Mouse (Mus musculus) CD8-positive naive resting alpha-beta T cell, adult 2 months (primary cell): Measurements from ENCODE around the gene Tbc1d9b.
A peak's percentile ranks its signal among the peaks of the same experiment; 100 is the strongest.
"Not testable (repeated sequence)": the region's sequence is repeated elsewhere in the genome, so short reads cannot be mapped to it uniquely, and the experiment has no call there.

ENCODE experiments used
- DNase-seq, 2 experiments: peaks; one replicate each; pipeline ENCODE4 v3.0.0; 2022; ENCODE audit warnings: low read depth in 2 of 2, low spot score in 2 of 2

Tbc1d9b gene

GRCm38 (mm10) chr11:50130811-50131766 lies at the start of gene Tbc1d9b:
Tbc1d9b (plus strand) TSS chr11:50131396.
- DNase-seq: peak; percentile 83 to 86

GRCm38 (mm10) chr11:50086211-50086610 lies 45.0 kb upstream of the Tbc1d9b start:
- no peak for DNase-seq

GRCm38 (mm10) chr11:50089840-50090239 lies 41.4 kb upstream of the Tbc1d9b start:
- DNase-seq: no peak

- no peak for DNase-seq
Measured at GRCm38 (mm10) chr11:50090982-50091675, 40.1 kb upstream of the Tbc1d9b start.

GRCm38 (mm10) chr11:50091681-50092080 lies 39.5 kb upstream of the Tbc1d9b start:
- no peak for DNase-seq

- DNase-seq: no peak
Measured at GRCm38 (mm10) chr11:50095661-50096060, 35.5 kb upstream of the Tbc1d9b start.

- no peak for DNase-seq
Measured at GRCm38 (mm10) chr11:50097091-50097490, 34.1 kb upstream of the Tbc1d9b start.

- no peak for DNase-seq
Measured at GRCm38 (mm10) chr11:50098961-50099481, 32.2 kb upstream of the Tbc1d9b start.

- no peak for DNase-seq
Measured at GRCm38 (mm10) chr11:50099692-50100091, 31.5 kb upstream of the Tbc1d9b start.

- DNase-seq: no peak
Measured at GRCm38 (mm10) chr11:50100548-50101307, 30.5 kb upstream of the Tbc1d9b start.

GRCm38 (mm10) chr11:50101962-50102361 lies 29.2 kb upstream of the Tbc1d9b start:
- DNase-seq: not testable (repeated sequence)

GRCm38 (mm10) chr11:50104016-50104415 lies 27.2 kb upstream of the Tbc1d9b start:
- DNase-seq: no peak

- no peak for DNase-seq
Measured at GRCm38 (mm10) chr11:50105237-50105636, 26.0 kb upstream of the Tbc1d9b start.

- DNase-seq: no peak
Measured at GRCm38 (mm10) chr11:50106024-50106423, 25.2 kb upstream of the Tbc1d9b start.

- DNase-seq: no peak
Measured at GRCm38 (mm10) chr11:50108823-50109244, 22.4 kb upstream of the Tbc1d9b start.

- peak; percentile 83 to 90 for DNase-seq
Measured at GRCm38 (mm10) chr11:50114329-50114728, 16.9 kb upstream of the Tbc1d9b start.

- no peak for DNase-seq
Measured at GRCm38 (mm10) chr11:50122631-50123081, 8.5 kb upstream of the Tbc1d9b start.

- DNase-seq: no peak
Measured at GRCm38 (mm10) chr11:50127781-50128180, 3.4 kb upstream of the Tbc1d9b start.

GRCm38 (mm10) chr11:50131801-50132201 lies 605 bp downstream of the Tbc1d9b start:
- DNase-seq: peak in 1 of 2 experiments; percentile 9

- DNase-seq: no peak
Measured at GRCm38 (mm10) chr11:50132265-50132664, 1.1 kb downstream of the Tbc1d9b start.
